Mouse (Mus musculus): Measurements from ENCODE around the gene Atp5l.

Atp5l gene

GRCm38 (mm10) chr9:44891210-44891609 is 29.3 kb downstream of the Atp5l start:
- DNase-seq: no peak

- DNase-seq: no peak
Observed at GRCm38 (mm10) chr9:44890122-44890521, 30.4 kb downstream of the Atp5l start.

GRCm38 (mm10) chr9:44888114-44888624 is 32.4 kb downstream of the Atp5l start:
- no peak for DNase-seq

- DNase-seq: peak; percentile 32 to 51
Observed at GRCm38 (mm10) chr9:44882981-44883569, 37.5 kb downstream of the Atp5l start.

- peak; percentile 62 to 65 for DNase-seq
Observed at GRCm38 (mm10) chr9:44882436-44882980, 38.0 kb downstream of the Atp5l start.

- DNase-seq: peak; percentile 81 to 82
Observed at GRCm38 (mm10) chr9:44881941-44882435, 38.6 kb downstream of the Atp5l start.

GRCm38 (mm10) chr9:44881221-44881871 is 39.2 kb downstream of the Atp5l start, which contains the start of gene Kmt2a:
Gene Kmt2a (minus strand): TSS chr9:44881296.
- DNase-seq: peak; percentile 92 to 100

GRCm38 (mm10) chr9:44880309-44881081 is 40.0 kb downstream of the Atp5l start:
- DNase-seq: peak; percentile 33 to 37

- DNase-seq: peak; percentile 30 to 32
Observed at GRCm38 (mm10) chr9:44879694-44880271, 40.8 kb downstream of the Atp5l start.

GRCm38 (mm10) chr9:44878776-44879500 is 41.6 kb downstream of the Atp5l start:
- no peak for DNase-seq

GRCm38 (mm10) chr9:44877686-44878085 is 42.9 kb downstream of the Atp5l start:
- no peak for DNase-seq

GRCm38 (mm10) chr9:44875476-44875875 is 45.1 kb downstream of the Atp5l start:
- no peak for DNase-seq

GRCm38 (mm10) chr9:44874198-44874597 is 46.3 kb downstream of the Atp5l start:
- no peak for DNase-seq

- no peak for DNase-seq
Observed at GRCm38 (mm10) chr9:44873665-44874064, 46.9 kb downstream of the Atp5l start.

- DNase-seq: no peak
Observed at GRCm38 (mm10) chr9:44868336-44869094, 52.0 kb downstream of the Atp5l start.

- no peak for DNase-seq
Observed at GRCm38 (mm10) chr9:44867664-44868063, 52.9 kb downstream of the Atp5l start.

- DNase-seq: peak; percentile 35 to 36
Observed at GRCm38 (mm10) chr9:44866501-44867240, 53.9 kb downstream of the Atp5l start.
